Mouse (Mus musculus) CH12.LX (cell line): ENCODE data around the gene Fxyd1. TPM values are rescaled to one million over a fixed set of nuclear protein-coding genes. Genes with fewer than 3 reads are reported as not detected.

Experiments
- DNase-seq: peaks from one replicate; pipeline ENCODE4 v3.0.0-alpha.2; 2013; ENCODE audit errors: extremely low read depth
- H3K27ac ChIP-seq: 2 replicates; pipeline ENCODE4 v1.5.1; 2012; ENCODE audit warnings: low read depth, mild to moderate bottlenecking, control low read depth, moderate library complexity; ENCODE audit not compliant: insufficient read depth
- H3K27me3 ChIP-seq: replicated peaks from 2 replicates; pipeline ENCODE3; 2012; ENCODE audit warnings: inconsistent platforms
- H3K36me3 ChIP-seq, 2 experiments: replicated peaks in 1 of 2; 2 replicates each; pipeline versions ENCODE3 to v1.6.1; 2012; ENCODE audit warnings: inconsistent platforms in 1 of 2, low read length in 1 of 2, mild to moderate bottlenecking in 1 of 2, mixed read lengths in 1 of 2, moderate library complexity in 1 of 2; ENCODE audit not compliant: control insufficient read depth in 1 of 2, insufficient read depth in 1 of 2
- H3K4me1 ChIP-seq, 2 experiments: 2 replicates each; pipeline ENCODE4 v1.6.1; 2012; ENCODE audit warnings: inconsistent platforms in 1 of 2, moderate library complexity in 1 of 2; ENCODE audit not compliant: insufficient read depth in 2 of 2, control insufficient read depth in 1 of 2
- H3K4me2 ChIP-seq: 2 replicates; pipeline ENCODE4 v1.6.1; 2012; ENCODE audit warnings: low read depth, mild to moderate bottlenecking, control low read depth; ENCODE audit not compliant: poor library complexity, insufficient read depth, severe bottlenecking
- H3K4me3 ChIP-seq, 3 experiments: fragments of 150-350 bp in 1 of 3; sonication (generic) in 1 of 3; replicated peaks in 1 of 3; 2 replicates each; pipeline versions ENCODE3 to v1.5.1; 2011 to 2012; ENCODE audit warnings: low read depth in 2 of 3, low read length in 2 of 3, mild to moderate bottlenecking in 2 of 3, moderate library complexity in 2 of 3, control low read depth in 1 of 3, improper control_type of control experiment in 1 of 3, inconsistent platforms in 1 of 3, mixed read lengths in 1 of 3; ENCODE audit not compliant: poor library complexity in 1 of 3
- H3K79me2 ChIP-seq: replicated peaks from 2 replicates; pipeline ENCODE4 v1.6.1; 2012; ENCODE audit warnings: mild to moderate bottlenecking, moderate library complexity; ENCODE audit not compliant: control insufficient read depth, poor library complexity, insufficient read depth, severe bottlenecking; ENCODE audit errors: extremely low read depth
- H3K9ac ChIP-seq: 2 replicates; pipeline ENCODE4 v1.6.1; 2012; ENCODE audit warnings: low read depth, mild to moderate bottlenecking, control low read depth, moderate library complexity; ENCODE audit not compliant: insufficient read depth
- H3K9me3 ChIP-seq: replicated peaks from 2 replicates; pipeline ENCODE3; 2012; ENCODE audit warnings: low read length, inconsistent platforms, mixed read lengths
- CHD1 ChIP-seq: IDR thresholded peaks from 2 replicates; pipeline ENCODE4 v1.6.1; 2012; ENCODE audit warnings: low read depth, low read length, improper control_type of control experiment, inconsistent platforms
- CHD2 ChIP-seq: IDR thresholded peaks from 2 replicates; pipeline ENCODE4 v1.6.1; 2011; ENCODE audit warnings: low read length, improper control_type of control experiment
- CTCF ChIP-seq, 2 experiments: IDR thresholded peaks in 1 of 2; conservative IDR thresholded peaks in 1 of 2; 2 replicates each; pipeline ENCODE4 v1.5.1; 2011 to 2012; ENCODE audit warnings: low read depth in 2 of 2, low read length in 2 of 2, improper control_type of control experiment in 1 of 2, inconsistent platforms in 1 of 2, mild to moderate bottlenecking in 1 of 2, moderate library complexity in 1 of 2
- ELF1 ChIP-seq: IDR thresholded peaks from 2 replicates; pipeline ENCODE4 v1.6.1; 2014; ENCODE audit warnings: low read depth, mild to moderate bottlenecking, inconsistent platforms, low read length, improper control_type of control experiment
- EP300 ChIP-seq: IDR thresholded peaks from 2 replicates; pipeline ENCODE4 v1.6.1; 2011; ENCODE audit warnings: low read length, improper control_type of control experiment
- GABPA ChIP-seq: IDR thresholded peaks from 2 replicates; pipeline ENCODE4 v1.6.1; 2012; ENCODE audit warnings: low read depth, low read length, improper control_type of control experiment, inconsistent platforms; ENCODE audit not compliant: insufficient replicate concordance
- IRF4 ChIP-seq: IDR thresholded peaks from 2 replicates; pipeline ENCODE4 v1.6.1; 2014; ENCODE audit warnings: low read depth, mild to moderate bottlenecking, inconsistent platforms, low read length, improper control_type of control experiment
- KAT2A ChIP-seq: IDR thresholded peaks from 2 replicates; pipeline ENCODE4 v1.6.1; 2012; ENCODE audit warnings: low read length, improper control_type of control experiment, inconsistent platforms; ENCODE audit not compliant: insufficient replicate concordance
- MAFK ChIP-seq: IDR thresholded peaks from 2 replicates; pipeline ENCODE4 v1.6.1; 2011; ENCODE audit warnings: low read length, improper control_type of control experiment; ENCODE audit not compliant: insufficient replicate concordance
- MAZ ChIP-seq: IDR thresholded peaks from 2 replicates; pipeline ENCODE4 v1.6.1; 2012; ENCODE audit warnings: low read depth, mild to moderate bottlenecking, inconsistent platforms, low read length, improper control_type of control experiment, moderate library complexity
- MEF2A ChIP-seq: IDR thresholded peaks from 2 replicates; pipeline ENCODE4 v1.6.1; 2014; ENCODE audit warnings: low read depth, mild to moderate bottlenecking, inconsistent platforms, low read length, improper control_type of control experiment, borderline replicate concordance
- MYC ChIP-seq: IDR thresholded peaks from 2 replicates; pipeline ENCODE4 v1.6.1; 2011; ENCODE audit warnings: low read depth, mild to moderate bottlenecking, improper control_type of control experiment, low read length
- NELFE ChIP-seq: IDR thresholded peaks from 2 replicates; pipeline ENCODE4 v1.6.1; 2011; ENCODE audit warnings: low read depth, low read length, improper control_type of control experiment
- PAX5 ChIP-seq: IDR thresholded peaks from 2 replicates; pipeline ENCODE4 v1.6.1; 2012; ENCODE audit warnings: low read length, inconsistent platforms, mixed read lengths
- POLR2A ChIP-seq: IDR thresholded peaks from 2 replicates; pipeline ENCODE4 v1.6.1; 2011; ENCODE audit warnings: low read depth, mild to moderate bottlenecking, improper control_type of control experiment, low read length
- RCOR1 ChIP-seq: conservative IDR thresholded peaks from 2 replicates; pipeline ENCODE4 v1.6.1; 2012; ENCODE audit warnings: low read depth, mild to moderate bottlenecking, inconsistent platforms, low read length, improper control_type of control experiment
- SIN3A ChIP-seq: IDR thresholded peaks from 2 replicates; pipeline ENCODE4 v1.6.1; 2012; ENCODE audit warnings: low read length, improper control_type of control experiment, inconsistent platforms
- ZC3H11A ChIP-seq: IDR thresholded peaks from 2 replicates; pipeline ENCODE4 v1.6.1; 2012; ENCODE audit warnings: low read depth, mild to moderate bottlenecking, inconsistent platforms, low read length, improper control_type of control experiment
- dilution Hi-C: fragments of 300-500 bp; cut with MboI; formaldehyde crosslinking; loops from 2 replicates; pipeline ENCODE4 v1.14.3; 2020; ENCODE audit warnings: low sequenced_read_pairs; ENCODE audit not compliant: extremely low pct_unique_long_range_greater_than_20kb, extremely low pct_ligation_motif_present
- in situ Hi-C: fragments of 300-500 bp; cut with MboI; formaldehyde crosslinking; loops from 3 replicates; pipeline ENCODE4 v1.14.3; 2019; ENCODE audit warnings: low sequenced_read_pairs, low pct_ligation_motif_present, low pct_unique_long_range_greater_than_20kb, mixed read lengths
- polyA plus RNA-seq: library from polyadenylated mRNA; unstranded; fragments of >175 nt; gene quantifications from 2 replicates; pipeline ENCODE4 v1.2.1, GENCODE M21; 2012; ENCODE audit warnings: low read depth; ENCODE audit not compliant: insufficient read length
- total RNA-seq, 2 experiments: library from RNA; depleted of rRNA; stranded (reverse); fragments of 300-350 nt in 1 of 2; fragments of >200 nt in 1 of 2; gene quantifications; 2 replicates each; pipeline ENCODE4 v1.2.3; 2012 to 2014

Fxyd1 gene
- total and polyA plus RNA-seq, 3 experiments, result not detected

DNA sequence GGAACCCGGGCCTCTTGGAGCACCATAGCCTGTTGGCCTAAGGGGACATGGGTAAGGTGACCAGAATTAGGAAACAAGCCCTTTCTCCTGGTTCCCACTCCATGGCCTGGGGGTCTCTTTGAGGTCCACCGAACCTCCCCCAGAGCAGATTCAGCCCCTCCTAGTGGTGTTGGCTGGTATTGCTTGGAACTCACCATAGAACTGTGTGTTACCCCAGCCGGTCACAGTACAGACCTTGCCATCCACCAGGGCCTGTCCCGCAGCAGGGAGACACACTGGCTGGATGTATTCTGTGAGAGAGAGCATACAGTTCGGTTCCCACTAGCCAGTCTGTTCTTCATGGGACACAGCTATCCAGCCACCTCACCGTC lies 42.6 kb upstream of the Fxyd1 start:
- TF ChIP-seq MAZ, result no peak
- TF ChIP-seq CTCF (conservative IDR thresholded peaks at IDR 0.05 in 1 of 2, IDR thresholded peaks at IDR 0.05 in 1 of 2; ENCODE audit: low read depth in 2 of 2, low read length in 2 of 2), result peak; percentile 19 to 31
- TF ChIP-seq NELFE, result no peak
- no peak for TF ChIP-seq PAX5
- Histone ChIP-seq H3K27me3 (peaks cover 6% of the 10 kb centered on the region), H3K79me2 (no peaks in the 10 kb centered on the region), H3K27ac (no peak overlapping the region), H3K36me3 (peaks cover 0 to 58% of the 10 kb centered on the region in 2 experiments), H3K4me1 (peaks cover 6 to 16% of the 10 kb centered on the region in 2 experiments), H3K4me2 (no peak overlapping the region), H3K9ac (no peak overlapping the region), H3K9me3 (peaks cover 3% of the 10 kb centered on the region), H3K4me3 (no peak overlapping the region)
- dilution Hi-C loops, result no loop called here
- in situ Hi-C loops, result loop anchor here (5.0 kb wide), 2 partner anchors 37 to 78 kb away; no protein-coding TSS in a partner anchor
- no peak for DNase-seq

DNA sequence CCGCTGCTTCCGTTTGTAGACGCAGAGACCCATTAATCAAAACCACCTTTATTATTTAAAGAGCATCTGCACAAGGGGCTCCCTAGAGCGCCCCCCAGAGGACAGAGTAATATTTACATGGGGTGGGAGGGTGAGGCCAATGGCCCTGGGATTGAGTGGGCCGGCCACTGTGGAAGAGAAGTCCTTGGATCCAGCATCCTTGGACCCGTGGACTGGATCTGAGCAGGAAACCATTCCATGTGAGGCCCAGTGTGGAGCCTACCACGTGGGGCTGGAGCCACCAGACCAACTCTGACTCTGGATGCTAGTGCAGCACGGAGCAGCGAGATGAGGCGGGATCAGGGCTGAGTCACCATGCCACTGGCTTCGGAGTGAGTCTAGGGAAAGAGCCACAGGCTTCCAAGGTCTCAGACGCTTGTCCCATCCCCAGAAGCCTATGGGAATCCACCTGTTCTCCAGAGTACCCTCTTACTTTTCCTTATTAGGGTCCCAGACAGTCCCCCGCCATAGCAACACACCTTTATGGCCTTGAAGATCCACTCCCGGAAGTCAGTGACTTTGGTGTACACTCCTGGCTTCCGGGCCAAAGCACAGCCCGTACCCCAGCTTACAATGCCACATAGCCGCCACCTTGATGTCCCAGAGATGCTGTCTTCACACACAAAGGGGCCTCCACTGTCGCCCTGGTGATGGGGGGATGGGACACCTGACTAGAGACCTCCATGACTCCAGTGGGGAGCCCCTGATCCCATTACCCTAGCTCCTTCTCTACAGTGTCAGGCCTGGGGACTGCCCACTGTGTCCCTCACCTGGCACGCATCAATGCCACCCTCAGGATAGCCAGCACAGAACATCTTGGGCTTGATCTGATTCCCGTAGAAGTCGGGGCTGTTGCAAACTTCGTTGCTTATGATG lies 42.0 kb upstream of the Fxyd1 start:
- in situ Hi-C loops (loop anchor here (5.0 kb wide), 2 partner anchors 37 to 78 kb away; no protein-coding TSS in a partner anchor), dilution Hi-C loops (no loop called here)

More for the DNA sequence above, 42.0 kb upstream of the Fxyd1 start:
- Histone ChIP-seq H3K4me1 (peaks cover 6 to 16% of the 10 kb centered on the region in 2 experiments), H3K27ac (no peak overlapping the region), H3K4me3 (no peak overlapping the region), H3K79me2 (no peaks in the 10 kb centered on the region), H3K36me3 (peaks cover 0 to 51% of the 10 kb centered on the region in 2 experiments), H3K9ac (no peak overlapping the region), H3K9me3 (peaks cover 3% of the 10 kb centered on the region), H3K4me2 (no peak overlapping the region), H3K27me3 (peaks cover 12% of the 10 kb centered on the region)
- DNase-seq, result no peak
- TF ChIP-seq SIN3A, result no peak
- TF ChIP-seq GABPA, result no peak
- TF ChIP-seq KAT2A, result no peak
- TF ChIP-seq MEF2A, result no peak
- TF ChIP-seq ZC3H11A, result no peak
- no peak for TF ChIP-seq MAZ
- no peak for TF ChIP-seq PAX5
- TF ChIP-seq CHD1, result no peak
- no peak; a peak in 2 of 4 replicates for TF ChIP-seq CTCF (conservative IDR thresholded peaks at IDR 0.05 in 1 of 2, IDR thresholded peaks at IDR 0.05 in 1 of 2; ENCODE audit: low read depth in 2 of 2, low read length in 2 of 2)
- no peak for TF ChIP-seq ELF1
- TF ChIP-seq NELFE, result no peak
- TF ChIP-seq EP300, result no peak
- no peak for TF ChIP-seq RCOR1
- TF ChIP-seq CHD2, result no peak
- no peak for TF ChIP-seq IRF4
- TF ChIP-seq MYC, result no peak
- TF ChIP-seq POLR2A, result no peak
- no peak for TF ChIP-seq MAFK
